Mouse (Mus musculus) hindbrain, embryonic 12.5 days (tissue): ENCODE results near the gene Kcnh1. TPM values are rescaled to one million over a fixed set of nuclear protein-coding genes. Genes with fewer than 3 reads are reported as not detected.

ENCODE experiments used
- ATAC-seq: fragments of 200-750 bp; cut with Nextera tagmentation; 2 replicates; pipeline ENCODE4 v1.8.0; 2017; ENCODE audit warnings: moderate TSS enrichment; ENCODE audit not compliant: low FRiP score
- H3K27ac ChIP-seq: fragments of 300-500 bp; sonication (generic); 2 replicates; pipeline ENCODE4 v1.5.1; 2016; ENCODE audit warnings: mild to moderate bottlenecking
- H3K27me3 ChIP-seq: fragments of 300-500 bp; sonication (generic); 2 replicates; pipeline ENCODE4 v1.6.1; 2016; ENCODE audit warnings: mild to moderate bottlenecking
- H3K36me3 ChIP-seq: fragments of 300-500 bp; sonication (generic); 2 replicates; pipeline ENCODE4 v1.6.1; 2016; ENCODE audit warnings: mild to moderate bottlenecking
- H3K4me1 ChIP-seq: fragments of 300-500 bp; sonication (generic); 2 replicates; pipeline ENCODE4 v1.6.1; 2016
- H3K4me2 ChIP-seq: fragments of 300-500 bp; sonication (generic); replicated peaks from 2 replicates; pipeline ENCODE4 v1.6.1; 2016; ENCODE audit warnings: mild to moderate bottlenecking
- H3K4me3 ChIP-seq: fragments of 300-500 bp; sonication (generic); 2 replicates; pipeline ENCODE4 v1.5.1; 2016; ENCODE audit warnings: mild to moderate bottlenecking
- H3K9ac ChIP-seq: fragments of 300-500 bp; sonication (generic); 2 replicates; pipeline ENCODE4 v1.6.1; 2016; ENCODE audit warnings: mild to moderate bottlenecking, moderate library complexity
- H3K9me3 ChIP-seq: fragments of 300-500 bp; sonication (generic); replicated peaks from 2 replicates; pipeline ENCODE4 v1.6.1; 2016; ENCODE audit warnings: mild to moderate bottlenecking
- WGBS: fragments of 180-500 bp; shearing (Covaris S2); methylation state at CpG from one replicate; pipeline ENCODE4 v1.1.7; 2016; 5-methylcytosine and 5-hydroxymethylcytosine counted together
- polyA plus RNA-seq: library from polyadenylated mRNA; unstranded; fragments of >200 nt; fragmentation: Nextera tagmentation; extraction: Ambion mirVana; gene quantifications from 2 replicates; pipeline ENCODE4 v1.2.1, GENCODE M21; 2016

Gene Kcnh1
- polyA plus RNA-seq, 1 experiment from 2014 or later: 0.87 TPM

DNA sequence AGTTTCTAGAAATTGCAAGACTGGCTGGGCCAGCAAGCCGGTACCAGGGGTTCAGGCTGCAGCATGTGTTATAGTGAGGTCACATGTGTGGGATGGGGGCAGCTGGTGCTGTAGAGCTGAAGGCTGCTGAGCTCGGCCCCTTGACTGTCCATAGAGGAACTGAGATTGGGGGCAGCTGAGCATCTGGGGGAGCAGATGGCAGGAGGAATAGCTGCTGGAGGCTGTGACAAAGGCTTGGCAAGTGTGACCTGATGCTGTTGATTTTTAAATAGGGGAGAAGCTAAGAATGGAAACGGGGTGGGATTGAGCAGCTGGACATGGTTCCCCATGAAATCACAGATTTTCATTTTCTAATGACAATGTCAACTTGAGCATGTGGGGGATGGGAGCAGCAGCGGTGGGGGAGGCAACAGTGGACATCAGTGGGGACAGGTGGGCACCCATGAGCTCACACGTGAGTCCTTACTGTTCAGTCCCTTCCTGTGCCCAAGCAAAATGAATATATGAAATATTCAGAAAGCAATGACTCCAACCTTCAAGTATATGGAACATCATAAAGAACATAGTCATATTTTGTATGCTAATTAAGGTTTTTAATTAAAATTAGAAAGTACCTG lies 367.5 kb downstream of the Kcnh1 start:
- ATAC-seq: peak; percentile 83
- no peak overlapping the region for H3K4me3 ChIP-seq
- H3K4me1 ChIP-seq: peaks cover 15% of the 10 kb centered on the region; the same call in 1 of the 2 replicates
- H3K27me3 ChIP-seq: no peaks in the 10 kb centered on the region
- 42% methylated on average over 5 of the region's 5 CpGs for WGBS
- no peak overlapping the region for H3K9ac ChIP-seq
- no peaks in the 10 kb centered on the region for H3K9me3 ChIP-seq
- no peaks in the 10 kb centered on the region for H3K36me3 ChIP-seq
- no peak overlapping the region for H3K4me2 ChIP-seq
- H3K27ac ChIP-seq: peak overlapping the region; percentile 31

GRCm38 (mm10) chr1:192559341-192559740 lies 368.8 kb downstream of the Kcnh1 start:
- H3K4me2 ChIP-seq: no peak overlapping the region
- no peak overlapping the region for H3K9ac ChIP-seq
- H3K4me3 ChIP-seq: no peak overlapping the region
- no peak overlapping the region for H3K27ac ChIP-seq
- no peak for ATAC-seq
- no peaks in the 10 kb centered on the region for H3K27me3 ChIP-seq
- peaks cover 15% of the 10 kb centered on the region; the same call in 1 of the 2 replicates for H3K4me1 ChIP-seq
- 94% methylated on average over 1 of the region's 1 CpGs for WGBS
- no peaks in the 10 kb centered on the region for H3K36me3 ChIP-seq
- no peaks in the 10 kb centered on the region for H3K9me3 ChIP-seq

Other genes with a start within 250 kb of the Kcnh1 start
- 4.4 and 5.3 TPM in 2 replicates for gene Rd3, start 213.4 kb upstream of the Kcnh1 start, polyA plus RNA-seq
- 4.1 and 5.3 TPM in 2 replicates for gene Traf5, start 98.2 kb upstream of the Kcnh1 start, polyA plus RNA-seq
- gene Rcor3, start 52.7 kb upstream of the Kcnh1 start, polyA plus RNA-seq: 28.3 and 32.6 TPM in 2 replicates